Mouse (Mus musculus): Measurements from ENCODE around the gene Tmc6. TPM values are rescaled to one million over a fixed set of nuclear protein-coding genes. Genes with fewer than 3 reads are reported as not detected.

The Tmc6 gene
- total RNA-seq, 2 experiments from 2014 or later: 6.8 to 7.8 TPM

Other genes with a start within 250 kb of the Tmc6 start
- gene Tnrc6c, start 127.9 kb downstream of the Tmc6 start, total RNA-seq (2021): 10 to 100 TPM; 17.2 to 18.2 TPM
- gene Tmc8, start 122 bp downstream of the Tmc6 start, total RNA-seq (2021): 1 to 10 TPM in 1 of 2 experiments, under 1 TPM in 1; 0.56 to 1.6 TPM
- not detected for gene 6030468B19Rik, start 15.5 kb upstream of the Tmc6 start, total RNA-seq (2021)
- gene Gm20708, start 27.5 kb upstream of the Tmc6 start, total RNA-seq (2021): 1 to 10 TPM; 1.0 to 1.1 TPM
- gene Syngr2, start 27.5 kb upstream of the Tmc6 start, total RNA-seq (2021): 100 to 1,000 TPM; 143 to 146 TPM
- gene Afmid, start 43.7 kb upstream of the Tmc6 start, total RNA-seq (2021): 1 to 10 TPM; 1.9 to 3.1 TPM
- 1 to 10 TPM; 2.8 to 4.3 TPM for gene Tk1, start 43.9 kb upstream of the Tmc6 start, total RNA-seq (2021)
- under 1 TPM in 1 of 2 experiments, not detected in 1; 0.86 TPM for gene Birc5, start 67.1 kb upstream of the Tmc6 start, total RNA-seq (2021)
- gene Tmem235, start 78.6 kb upstream of the Tmc6 start, total RNA-seq (2021): not detected
- 1 to 10 TPM; 4.7 to 6.1 TPM for gene Tha1, start 91.3 kb upstream of the Tmc6 start, total RNA-seq (2021)
- 1 to 10 TPM; 4.4 to 6.1 TPM for gene Socs3, start 187.8 kb upstream of the Tmc6 start, total RNA-seq (2021)
- gene Pgs1, start 204.1 kb upstream of the Tmc6 start, total RNA-seq (2021): 10 to 100 TPM; 18.4 to 18.6 TPM

All from gastrocnemius, postnatal 25 days (tissue).